Mouse (Mus musculus) liver, adult 2 months (tissue): Measurements from ENCODE around the gene Diexf.

Source experiments
- CTCF ChIP-seq: fragments of 200-500 bp; IDR thresholded peaks from 2 replicates; pipeline ENCODE4 v1.5.1; 2011; ENCODE audit warnings: low read depth, low read length, control low read depth
- POLR2A ChIP-seq: fragments of 200-500 bp; IDR thresholded peaks from 2 replicates; pipeline ENCODE4 v1.6.1; 2011; ENCODE audit warnings: low read length, control low read depth; ENCODE audit not compliant: insufficient read depth; ENCODE audit errors: extremely low read depth

DNA sequence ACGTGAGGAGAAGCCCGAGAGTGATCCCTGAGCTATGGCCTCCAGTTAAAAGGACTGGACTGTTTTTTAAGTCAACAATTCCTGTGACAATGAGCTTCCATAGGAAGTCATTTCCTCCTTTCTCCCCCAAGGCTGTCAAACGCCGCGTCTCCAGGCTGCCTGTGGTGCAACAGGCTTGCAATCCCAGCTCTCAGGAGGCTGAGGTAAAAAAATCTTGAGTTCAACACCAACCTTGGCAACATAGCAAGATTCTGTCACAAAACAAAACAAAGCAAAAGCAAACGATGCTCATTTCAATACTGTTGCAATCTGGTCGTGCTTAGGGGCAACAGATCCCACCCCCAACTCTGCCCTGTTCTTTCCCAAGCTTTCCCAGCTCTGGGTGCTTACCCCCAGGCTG lies 8.0 kb upstream of the Diexf start:
- no peak for TF ChIP-seq POLR2A
- no peak for TF ChIP-seq CTCF
